Mouse (Mus musculus) thymus, postnatal 36 days (tissue): ENCODE measurements around the gene Fam49a.
A peak's percentile ranks its signal among the peaks of the same experiment; 100 is the strongest.

ENCODE experiments used
- DNase-seq, 2 experiments: peaks; one replicate each; pipeline ENCODE4 v3.0.0; 2022; ENCODE audit warnings: mixed read lengths in 2 of 2

Gene Fam49a

DNA sequence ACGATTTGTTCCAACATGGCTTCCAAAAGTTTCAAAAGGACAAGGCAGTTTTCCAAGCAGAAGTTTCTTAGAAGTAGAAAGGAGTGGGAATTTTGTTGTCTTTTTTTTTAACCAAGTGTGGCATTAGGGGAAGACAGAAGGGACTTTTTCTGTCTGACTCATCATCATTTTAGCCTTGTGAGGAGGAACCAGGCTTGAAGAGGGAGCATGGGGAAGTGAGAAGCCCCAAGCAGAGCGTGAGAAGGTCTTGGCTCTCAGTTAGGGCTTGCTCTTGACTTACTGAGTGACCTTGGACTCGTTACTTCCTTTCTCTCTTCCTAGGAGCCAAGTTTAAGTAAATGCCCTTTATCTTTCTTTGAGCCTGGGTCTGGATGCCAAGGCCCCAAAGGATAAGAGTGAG, 8.6 kb downstream of the Fam49a start:
- no peak for DNase-seq

DNA sequence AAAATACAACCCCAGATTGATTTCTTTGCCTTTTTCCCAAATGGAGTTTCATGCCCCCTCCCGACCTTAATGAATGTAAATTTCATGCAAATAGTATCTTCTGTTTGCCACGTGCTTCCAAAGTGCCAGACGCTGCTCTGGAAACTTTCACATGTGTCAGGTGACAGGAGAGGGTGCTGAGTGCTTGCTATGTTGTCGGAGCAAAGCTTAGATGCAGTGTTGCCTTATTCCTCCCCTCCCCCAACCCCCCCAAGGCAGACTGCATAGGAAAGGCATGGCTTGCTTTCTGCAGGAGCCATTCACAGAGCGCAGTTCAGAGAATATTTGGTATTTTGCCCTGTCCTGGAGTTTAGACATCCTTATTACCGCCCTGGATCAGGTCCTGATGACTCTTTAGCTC, 12.2 kb downstream of the Fam49a start:
- DNase-seq = no peak

DNA sequence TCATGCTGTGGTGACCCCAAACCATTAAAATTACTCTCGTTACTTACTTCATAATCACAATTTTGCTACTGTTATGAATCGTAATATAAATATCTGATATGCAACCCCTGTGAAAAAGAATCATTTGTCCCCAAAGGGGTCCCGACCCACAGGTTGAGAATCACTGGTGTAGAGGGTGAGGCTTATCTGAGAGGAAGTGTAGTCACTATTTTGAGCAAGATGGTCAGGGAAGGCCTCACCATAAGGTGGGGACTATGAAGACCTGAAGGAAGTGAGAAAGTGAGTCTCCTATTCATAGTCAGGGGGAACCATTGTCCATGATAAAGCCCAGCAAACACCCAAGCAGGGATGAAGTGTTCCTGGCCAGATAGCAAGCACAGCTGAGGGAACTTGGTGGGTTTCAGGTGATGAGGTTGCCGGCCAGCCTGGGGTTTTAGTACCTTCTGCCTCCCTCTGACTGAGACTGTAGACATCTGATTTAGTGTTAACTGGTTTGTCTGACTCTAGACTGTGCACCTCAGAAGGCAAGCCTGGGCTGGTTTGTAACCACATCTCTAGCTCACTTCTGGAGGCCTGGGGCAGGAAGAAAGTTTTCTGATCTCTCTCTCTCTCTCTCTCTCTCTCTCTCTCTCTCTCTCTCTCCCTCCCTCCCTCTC, 13.3 kb downstream of the Fam49a start:
- DNase-seq = no peak

DNA sequence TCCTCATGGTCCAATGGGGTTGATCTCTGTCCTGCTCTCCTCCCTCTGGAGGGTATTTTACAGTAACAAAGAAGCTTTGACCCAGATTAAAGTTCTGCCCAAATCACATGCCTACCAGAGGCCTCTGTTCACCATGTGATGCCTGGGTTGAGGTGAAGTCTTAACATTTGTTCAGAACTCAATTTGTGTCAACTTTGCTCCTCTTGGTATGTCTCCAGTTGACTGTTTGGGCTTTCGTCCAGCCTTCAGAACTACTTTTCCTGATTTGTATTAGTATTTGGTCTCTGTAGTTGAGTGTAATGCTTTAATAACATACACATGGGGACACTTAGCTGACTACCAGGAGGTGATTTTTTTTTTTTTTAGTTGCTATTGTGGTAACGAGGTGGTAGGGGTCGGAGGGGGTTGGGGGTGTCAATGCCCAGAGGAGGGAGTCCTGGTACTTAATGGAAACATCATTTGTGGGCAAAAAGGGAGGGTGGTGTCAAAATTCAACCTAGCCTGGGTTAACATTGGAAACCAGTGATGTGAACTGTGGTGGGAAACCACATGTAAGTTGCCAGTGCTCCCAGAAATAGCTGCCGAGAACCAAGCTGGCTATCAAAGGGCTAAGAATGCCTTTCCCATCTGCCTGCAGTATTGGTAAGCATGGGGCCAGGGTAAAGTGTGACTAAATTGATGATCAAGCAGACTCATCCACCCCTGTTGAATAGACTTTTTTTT, 16.0 kb downstream of the Fam49a start:
- DNase-seq = no peak

DNA sequence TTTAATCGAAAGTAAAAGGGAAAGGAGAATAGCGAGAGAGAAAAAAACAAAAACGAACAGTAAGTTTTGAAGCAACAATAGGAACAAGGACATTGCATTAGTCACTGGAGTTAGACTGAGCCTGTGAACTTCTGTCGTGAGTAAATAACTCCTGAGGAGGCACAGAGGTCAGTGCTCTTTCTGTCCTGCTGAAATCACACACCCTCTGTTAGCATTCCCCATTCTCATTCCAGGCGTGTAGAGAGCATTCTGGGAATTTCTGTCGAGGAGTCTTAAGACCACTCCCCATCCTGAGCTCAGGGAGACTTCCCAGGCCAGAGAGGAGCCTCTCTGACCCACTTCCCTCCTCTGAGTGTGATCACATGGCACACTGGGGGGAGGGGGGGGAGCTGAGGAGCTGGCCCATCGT, 16.5 kb downstream of the Fam49a start:
- DNase-seq = no peak

DNA sequence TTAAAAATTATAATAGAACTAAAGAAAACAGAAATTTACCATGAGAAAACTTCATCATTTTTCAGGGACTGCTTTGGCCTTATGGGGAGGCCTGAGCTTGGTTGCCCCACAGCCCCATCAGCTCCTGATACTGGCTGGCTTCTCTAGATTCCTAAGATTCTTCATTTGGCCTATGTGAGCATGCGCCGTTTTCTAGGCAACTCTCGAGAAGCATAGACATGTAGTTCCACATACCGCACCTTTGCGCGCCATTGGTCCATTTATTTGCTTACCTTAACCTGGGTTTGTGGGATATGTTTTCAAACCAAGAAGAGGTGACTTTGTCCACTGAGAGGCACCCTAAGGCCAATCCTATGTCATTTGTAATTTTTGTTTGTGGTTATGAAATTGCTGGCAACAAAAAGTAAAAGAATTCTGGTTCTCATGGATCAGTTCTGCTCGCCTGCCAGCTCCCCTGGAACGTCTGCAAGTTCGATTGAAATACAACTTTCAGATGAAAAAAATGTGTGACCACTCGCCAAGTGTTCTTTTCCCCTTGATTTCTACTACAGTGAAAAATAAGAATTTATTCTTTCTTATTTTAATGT, 21.9 kb downstream of the Fam49a start:
- no peak for DNase-seq

DNA sequence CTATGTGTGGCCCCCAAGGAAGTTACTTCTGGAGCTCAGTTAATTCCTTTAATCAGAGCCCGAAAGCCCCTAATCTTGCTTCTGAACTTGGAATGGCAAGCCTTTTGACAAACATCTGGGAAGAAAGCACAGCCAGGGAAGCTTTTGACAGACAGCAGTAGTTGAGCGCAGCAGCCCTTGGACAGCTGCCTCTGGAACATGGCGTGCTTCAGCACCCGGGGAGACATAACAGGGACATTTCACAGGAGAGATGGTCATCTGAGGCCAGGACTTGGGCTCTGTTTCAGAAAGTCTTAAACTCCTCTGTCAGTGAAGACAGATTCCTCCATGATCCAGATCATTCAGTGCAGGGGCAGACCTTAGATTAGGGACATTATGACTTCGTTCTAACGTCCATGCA, 22.6 kb downstream of the Fam49a start:
- no peak for DNase-seq

DNA sequence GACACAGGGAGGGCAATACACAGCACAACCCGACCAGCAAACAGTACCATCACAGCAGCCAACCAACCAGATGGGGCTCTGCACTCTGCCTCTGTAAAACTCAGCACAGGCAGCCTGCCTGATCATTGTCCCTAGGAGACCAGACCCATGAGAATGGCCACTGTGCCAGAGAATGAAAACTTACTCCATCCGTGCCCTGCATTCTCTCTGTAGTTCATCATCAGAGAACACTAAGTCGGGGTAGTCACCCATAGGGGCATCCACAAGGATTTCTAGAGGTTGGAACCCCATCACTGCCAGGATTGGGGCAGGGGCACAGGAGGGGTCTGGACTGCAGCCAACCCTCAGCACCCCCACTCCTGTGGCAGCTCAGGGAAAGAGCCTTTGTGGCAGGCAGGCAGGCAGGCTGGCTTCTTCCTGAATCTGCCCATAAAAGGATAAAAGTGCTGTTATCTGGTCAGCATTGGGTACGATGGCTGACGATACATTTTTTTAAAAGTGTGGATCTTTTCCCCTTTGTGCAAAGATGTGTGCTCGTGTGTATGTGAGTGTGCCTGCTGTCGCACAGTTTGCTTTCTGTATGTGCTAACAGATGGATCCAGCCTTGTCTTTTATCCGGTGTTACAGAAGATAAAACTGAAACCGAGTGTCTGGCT, 25.3 kb downstream of the Fam49a start:
- no peak for DNase-seq

DNA sequence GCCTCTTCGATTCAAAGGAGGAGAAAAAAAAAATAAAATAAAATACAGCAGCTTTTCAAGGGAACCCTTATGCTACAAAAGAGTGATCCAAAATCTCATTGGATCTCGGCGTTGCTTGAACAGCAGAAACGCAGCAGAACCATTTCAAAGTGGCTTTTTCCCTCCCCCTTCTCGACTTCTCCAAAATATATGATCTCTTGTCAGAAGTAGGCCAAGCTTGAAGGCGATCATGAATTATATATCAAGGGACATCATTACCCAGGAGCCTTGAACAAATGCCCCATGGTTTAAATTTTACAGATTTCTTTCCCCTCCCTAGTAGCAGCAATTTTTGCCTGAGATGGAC, 25.8 kb downstream of the Fam49a start:
- DNase-seq = no peak

DNA sequence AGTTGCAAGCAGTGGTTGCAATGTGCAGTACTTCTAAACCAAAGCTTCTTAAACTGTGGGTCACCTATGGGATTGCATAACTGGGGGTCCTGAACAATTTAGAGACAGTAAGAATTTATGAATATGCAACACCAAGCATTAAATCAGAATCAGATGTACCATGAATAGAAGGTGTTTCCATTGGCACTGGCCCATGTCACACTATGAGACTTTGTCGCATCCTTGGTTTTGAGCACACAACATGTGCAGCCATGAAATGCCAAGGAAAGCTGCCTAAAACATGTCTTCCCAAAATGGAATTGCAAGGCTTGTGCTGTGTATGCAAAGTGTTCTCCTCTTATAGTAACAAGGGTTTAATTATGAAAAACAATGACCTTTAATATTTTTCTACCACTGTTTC, 26.6 kb downstream of the Fam49a start:
- no peak for DNase-seq

DNA sequence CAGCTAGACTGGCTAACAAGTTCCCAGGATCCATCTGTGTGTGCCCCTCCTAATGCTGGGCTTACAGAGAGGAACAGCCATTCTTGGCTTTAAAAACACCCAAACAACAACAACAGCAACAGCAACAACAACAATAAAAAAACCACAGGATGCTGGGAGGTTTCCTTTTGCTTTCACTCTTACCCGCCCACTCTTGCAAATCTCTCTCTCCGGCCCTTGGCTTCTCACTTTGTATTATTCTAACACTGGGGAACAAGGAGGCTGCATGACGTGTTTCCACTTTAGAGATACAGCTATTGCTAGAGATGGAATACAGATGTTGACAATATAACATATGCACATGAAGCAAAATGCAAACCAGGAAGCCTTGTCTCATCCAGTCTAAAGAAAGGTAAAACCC, 27.7 kb downstream of the Fam49a start:
- no peak for DNase-seq

DNA sequence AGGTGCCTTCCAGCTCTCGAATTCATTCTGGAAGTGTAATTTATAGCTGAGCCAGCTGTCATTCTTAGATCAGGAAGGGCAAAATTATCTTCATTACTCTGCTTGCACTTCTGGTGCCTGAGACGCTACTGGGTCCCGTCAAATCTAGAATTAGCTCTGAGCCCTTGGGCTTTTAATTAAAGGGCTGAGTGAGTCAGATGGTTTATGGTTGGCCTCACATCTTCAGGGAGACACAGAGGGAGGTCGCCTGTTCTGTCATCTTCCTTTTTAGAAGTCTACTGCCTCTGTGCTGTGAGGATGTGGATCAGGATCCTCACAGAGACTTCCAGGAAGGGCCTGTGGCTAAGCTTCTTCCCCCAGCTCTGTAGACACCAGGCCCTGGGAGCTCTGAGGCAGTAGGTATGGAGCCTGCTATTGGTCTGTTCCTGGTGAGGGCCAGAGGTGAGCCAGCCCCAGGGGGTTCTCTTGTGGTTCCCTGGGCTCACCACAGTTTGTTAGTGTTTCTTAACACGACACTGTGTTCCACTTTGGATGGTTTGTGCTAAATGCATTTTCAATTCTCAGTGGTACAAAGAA, 30.2 kb downstream of the Fam49a start:
- DNase-seq = no peak

DNA sequence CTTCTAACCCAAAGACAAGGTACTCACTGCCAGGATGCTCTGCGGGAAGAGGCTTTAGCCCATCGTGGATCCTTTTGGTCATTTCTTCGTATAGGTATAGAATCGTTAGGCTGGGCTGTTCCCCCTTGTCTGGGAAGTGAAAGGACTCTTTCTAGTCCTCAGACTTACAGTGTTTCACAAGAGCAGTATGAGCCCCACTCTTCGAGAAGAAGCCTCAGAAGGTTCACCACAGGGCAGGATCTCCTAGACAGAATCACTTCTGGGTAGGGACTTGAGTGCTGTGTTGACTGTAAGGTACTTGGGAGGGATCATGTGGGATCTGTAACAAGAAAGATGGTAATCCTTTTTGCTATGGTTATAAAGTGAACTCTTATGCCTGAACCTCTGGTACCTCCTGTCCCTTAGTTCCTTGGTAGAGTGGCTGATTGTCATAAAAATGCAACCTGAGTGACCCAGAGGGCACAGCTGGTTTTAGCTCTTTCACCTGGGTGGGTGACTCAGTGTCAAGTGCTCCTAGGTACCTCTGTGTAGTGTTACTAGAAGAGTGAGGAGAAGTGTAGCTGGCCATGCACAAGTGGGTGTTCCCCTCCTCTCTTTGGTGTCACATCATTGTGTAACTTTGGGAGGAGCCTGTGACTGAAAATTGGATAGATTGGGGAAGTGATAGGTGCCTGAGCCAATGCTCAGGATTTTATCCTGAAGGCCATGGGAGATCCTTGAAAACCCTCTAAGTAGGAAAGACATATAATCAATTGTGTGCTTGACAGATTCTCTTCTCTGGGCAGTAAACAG, 32.6 kb downstream of the Fam49a start:
- no peak for DNase-seq

DNA sequence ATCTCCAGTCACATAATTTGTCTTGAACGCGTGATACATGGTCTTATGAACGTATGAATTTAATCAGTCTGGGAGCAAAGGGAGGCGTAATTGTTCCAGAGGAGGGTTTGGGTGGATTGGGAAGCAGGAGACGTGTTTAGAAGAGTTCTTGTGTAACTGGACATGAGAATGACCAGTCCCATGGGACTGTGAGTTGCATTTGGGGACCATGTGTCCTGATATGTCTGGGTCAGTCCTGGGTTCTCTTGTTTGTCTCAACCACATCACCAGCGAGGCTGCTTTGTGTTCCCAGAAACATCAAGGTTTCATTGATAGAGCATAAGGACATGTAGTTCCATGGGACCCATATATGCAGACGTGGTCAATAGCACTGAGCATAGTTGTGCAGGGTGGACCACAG, 36.5 kb downstream of the Fam49a start:
- DNase-seq = no peak

DNA sequence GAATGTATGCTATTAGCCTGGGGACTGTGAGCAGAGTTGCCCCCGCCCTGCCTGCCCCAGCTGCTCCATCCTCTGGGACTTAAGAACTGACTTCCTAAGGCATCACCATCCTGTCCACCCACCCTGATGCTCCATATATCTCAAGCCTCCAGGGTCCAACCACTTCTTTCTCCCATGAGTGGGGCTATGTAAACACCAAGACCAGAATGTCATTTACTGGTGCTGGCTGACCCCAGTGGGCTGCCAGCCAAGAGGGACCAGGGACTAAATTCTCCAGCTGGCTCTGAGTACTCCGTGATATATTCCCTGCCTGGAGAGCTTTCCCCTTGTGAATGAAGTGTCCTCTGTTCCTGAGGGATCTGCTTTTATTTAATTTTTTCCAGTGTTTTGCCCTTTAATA, 37.4 kb downstream of the Fam49a start:
- DNase-seq = no peak

DNA sequence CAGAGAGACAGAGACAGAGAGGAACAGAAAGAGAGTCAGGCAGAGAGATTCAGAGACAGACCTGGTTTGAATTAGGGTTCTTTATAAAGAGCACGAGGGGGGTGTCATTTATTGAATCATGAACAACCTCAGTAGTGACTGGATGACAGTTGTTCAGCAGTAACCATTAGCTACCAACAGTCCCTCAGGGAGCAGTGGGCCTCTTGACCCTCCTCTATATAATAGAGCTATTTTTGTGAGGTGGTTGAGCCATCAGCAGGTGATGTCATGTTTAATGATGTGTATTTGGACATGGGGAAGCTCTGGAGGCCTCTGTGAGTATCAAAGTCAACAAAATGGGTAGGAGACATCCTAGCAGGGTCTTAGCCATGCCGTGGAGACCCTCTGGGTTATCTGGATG, 39.2 kb downstream of the Fam49a start:
- DNase-seq = no peak

DNA sequence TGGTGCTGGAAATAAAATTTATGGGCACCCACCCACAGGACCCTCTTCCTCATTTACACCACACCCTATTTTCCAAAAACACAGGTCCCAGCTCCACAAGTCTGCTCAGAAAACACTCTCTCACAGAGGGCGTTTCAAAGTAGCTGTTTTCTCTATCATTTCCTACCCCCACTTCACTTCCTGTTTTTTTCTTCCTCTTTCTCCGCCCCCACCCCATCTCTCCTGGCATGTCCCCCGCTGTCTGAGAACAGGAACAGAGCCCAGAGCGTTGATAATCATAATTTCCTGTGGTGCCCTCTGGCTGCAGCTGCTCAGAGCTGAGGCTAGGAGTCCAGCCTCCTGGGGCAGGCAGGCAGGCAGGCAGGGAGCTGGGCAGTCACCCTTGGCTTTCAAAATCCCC, 39.9 kb downstream of the Fam49a start:
- DNase-seq = peak; percentile 60 to 69

DNA sequence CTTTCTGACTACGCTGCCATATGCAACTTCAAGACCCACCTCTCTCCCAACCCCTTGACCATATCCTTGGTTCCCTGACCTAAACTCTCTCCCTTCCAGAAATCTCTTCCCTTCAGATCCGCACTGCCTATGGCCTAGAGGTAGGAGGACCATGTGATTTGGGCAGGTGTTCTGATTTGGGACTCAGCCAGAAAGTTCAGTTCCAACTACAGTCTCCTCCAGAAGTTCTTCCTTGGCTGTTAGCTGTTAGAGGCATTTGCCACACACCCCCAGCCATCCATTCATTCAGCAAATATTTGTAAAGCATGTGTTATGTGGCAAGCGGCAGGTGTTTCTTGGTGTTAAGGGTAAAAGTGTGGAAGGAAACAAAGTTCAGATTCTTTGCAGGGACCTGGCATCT, 44.3 kb downstream of the Fam49a start:
- DNase-seq = no peak

DNA sequence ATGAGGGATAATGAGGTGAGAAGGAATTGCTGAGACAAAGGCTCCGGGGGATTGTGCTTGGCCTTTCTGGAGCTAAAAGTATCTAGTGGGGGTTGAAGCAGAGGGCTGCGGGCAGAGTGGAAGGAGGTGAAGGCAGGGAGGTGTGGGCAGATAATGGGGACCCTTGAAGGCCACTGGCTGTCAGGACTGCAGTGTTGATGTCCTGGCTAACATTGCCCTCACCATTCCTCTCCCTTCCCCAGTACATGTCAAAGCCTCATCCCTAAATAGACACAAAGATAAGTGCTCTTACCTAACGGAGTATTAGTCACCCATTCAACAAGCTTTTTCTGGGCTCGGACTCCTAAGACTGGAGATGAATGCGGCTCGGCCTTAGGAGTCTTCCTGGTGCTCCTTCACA, 44.9 kb downstream of the Fam49a start:
- no peak for DNase-seq

DNA sequence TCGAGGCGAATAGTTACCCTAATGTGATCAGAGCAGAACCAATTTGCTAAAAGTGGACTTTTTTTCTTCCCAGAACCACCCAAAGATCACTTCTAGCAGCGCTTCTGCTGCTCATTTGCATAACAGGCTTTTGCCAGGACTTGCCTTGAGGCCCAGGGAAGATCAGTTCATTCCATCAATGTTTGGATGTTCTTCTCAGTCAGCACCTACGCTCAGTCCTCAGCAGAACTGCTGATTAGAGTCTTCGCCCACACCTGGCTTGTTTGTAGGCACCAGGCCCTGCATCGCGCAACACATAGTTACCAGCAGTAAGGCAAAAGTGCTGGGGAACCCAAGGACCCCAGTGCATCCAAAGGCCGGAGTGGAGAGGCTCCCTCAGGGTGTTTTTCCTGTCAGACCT, 45.3 kb downstream of the Fam49a start:
- DNase-seq = no peak

DNA sequence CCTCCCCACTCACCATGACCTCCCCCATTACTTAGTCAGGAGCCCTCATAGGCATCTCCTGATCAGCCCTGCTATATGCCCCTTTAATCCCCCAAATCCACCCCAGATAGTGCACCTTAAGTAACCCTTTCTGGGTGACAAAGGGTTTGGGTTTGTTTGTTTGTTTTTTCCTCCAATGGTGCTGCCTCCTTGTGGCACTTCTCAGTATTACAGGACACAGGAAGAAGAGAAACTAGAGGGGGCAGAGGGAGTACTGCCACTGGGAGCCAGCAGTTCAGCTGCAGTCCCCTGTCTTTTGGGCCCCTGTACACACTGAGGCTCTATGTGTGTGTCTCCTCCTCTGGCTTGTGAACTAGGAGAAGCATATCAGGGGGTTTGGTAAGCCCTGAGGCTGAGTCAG, 51.5 kb downstream of the Fam49a start:
- DNase-seq = peak in 1 of 2 experiments; percentile 29

DNA sequence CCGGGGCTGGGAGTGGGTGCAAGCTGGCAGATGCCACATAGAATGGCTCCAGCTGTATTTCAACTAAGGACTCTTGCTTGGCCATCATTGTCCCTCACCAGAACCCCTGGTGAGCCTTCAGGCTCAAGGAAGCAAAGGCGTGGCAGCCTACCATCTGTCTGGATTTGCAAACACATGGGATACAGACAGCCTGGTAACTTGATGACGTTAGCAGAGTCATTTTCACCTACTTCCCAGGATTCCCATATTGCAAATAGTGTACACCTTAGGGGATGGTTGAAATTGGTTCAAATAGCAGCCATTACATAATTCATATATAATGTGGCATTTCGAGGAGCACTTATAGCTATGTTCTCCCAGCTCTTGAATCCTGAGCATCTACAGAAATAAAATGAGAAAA, 52.0 kb downstream of the Fam49a start:
- no peak for DNase-seq

DNA sequence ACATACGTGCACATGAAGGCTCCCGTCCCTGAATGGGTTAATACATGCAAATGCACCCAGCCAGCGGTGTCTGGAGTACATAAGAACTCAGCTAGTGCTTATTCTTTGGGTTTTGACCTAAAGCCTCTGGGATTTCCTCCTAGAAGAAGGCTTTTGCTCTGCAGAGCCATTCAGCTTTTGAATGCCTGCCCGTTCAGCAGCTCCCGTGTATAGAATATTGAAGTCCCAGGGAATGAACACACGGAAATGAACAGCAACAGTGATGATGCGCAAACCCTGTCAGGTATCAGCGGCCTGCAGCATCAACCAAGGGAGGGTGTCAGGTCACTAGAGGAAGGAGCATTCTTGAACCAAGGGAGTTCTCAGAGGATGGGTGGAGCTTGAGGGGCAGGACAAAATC, 52.4 kb downstream of the Fam49a start:
- no peak for DNase-seq
